Mouse (Mus musculus) lung, embryonic 14.5 days (tissue): ENCODE data around the gene Gckr. TPM values are rescaled to one million over a fixed set of nuclear protein-coding genes. Genes with fewer than 3 reads are reported as not detected.
"Not testable (repeated sequence)": the region's sequence is repeated elsewhere in the genome, so short reads cannot be mapped to it uniquely, and the experiment has no call there.

ENCODE experiments used
- ATAC-seq: fragments of 200-750 bp; cut with Nextera tagmentation; 2 replicates; pipeline ENCODE4 v1.8.0; 2017; ENCODE audit warnings: mild to moderate bottlenecking, moderate TSS enrichment, moderate library complexity; ENCODE audit not compliant: insufficient read depth
- DNase-seq: peaks from one replicate; pipeline ENCODE4 v3.0.0-alpha.2; 2015
- H3K27ac ChIP-seq: fragments of 300-500 bp; sonication (generic); 2 replicates; pipeline ENCODE4 v1.5.1; 2014; ENCODE audit warnings: low read depth, mild to moderate bottlenecking, moderate library complexity
- H3K27me3 ChIP-seq: fragments of 300-500 bp; sonication (generic); 2 replicates; pipeline ENCODE4 v1.6.1; 2014; ENCODE audit warnings: low read length, control low read depth; ENCODE audit not compliant: insufficient read depth
- H3K36me3 ChIP-seq: fragments of 300-500 bp; sonication (generic); 2 replicates; pipeline ENCODE4 v1.6.1; 2014; ENCODE audit warnings: control low read depth; ENCODE audit not compliant: insufficient read depth
- H3K4me1 ChIP-seq: fragments of 300-500 bp; sonication (generic); 2 replicates; pipeline ENCODE4 v1.6.1; 2014; ENCODE audit warnings: antibody characterized with exemption, control low read depth; ENCODE audit not compliant: insufficient read depth
- H3K4me2 ChIP-seq: fragments of 300-500 bp; sonication (generic); 2 replicates; pipeline ENCODE4 v1.6.1; 2014; ENCODE audit warnings: mild to moderate bottlenecking
- H3K4me3 ChIP-seq: fragments of 300-500 bp; sonication (generic); 2 replicates; pipeline ENCODE4 v1.5.1; 2014; ENCODE audit warnings: low read depth, low read length
- H3K9ac ChIP-seq: fragments of 300-500 bp; sonication (generic); 2 replicates; pipeline ENCODE4 v1.6.1; 2014
- H3K9me3 ChIP-seq: fragments of 300-500 bp; sonication (generic); 2 replicates; pipeline ENCODE4 v1.6.1; 2016; ENCODE audit warnings: low read depth, low read length, control low read depth
- CTCF ChIP-seq: IDR thresholded peaks from 2 replicates; pipeline ENCODE4 v1.5.1; 2016; ENCODE audit warnings: antibody characterized with exemption, low read depth
- WGBS: fragments of 180-500 bp; shearing (Covaris S2); extraction: QIAGEN DNeasy Blood & Tissue Kit; methylation state at CpG from one replicate; pipeline ENCODE4 v1.1.7; 2014; 5-methylcytosine and 5-hydroxymethylcytosine counted together
- polyA plus RNA-seq: library from polyadenylated mRNA; unstranded; fragments of >200 nt; fragmentation: Nextera tagmentation; extraction: Ambion mirVana; gene quantifications from 2 replicates; pipeline ENCODE4 v1.2.1, GENCODE M21; 2014

Gckr gene
- polyA plus RNA-seq, 1 experiment from 2014 or later, result not detected

GRCm38 (mm10) chr5:31322776-31323175 lies 25.5 kb downstream of the Gckr start:
- DNase-seq (no peak), ATAC-seq (no peak)
- no peak overlapping the region for H3K9ac ChIP-seq
- no peak for TF ChIP-seq CTCF
- H3K4me3 ChIP-seq, result no peak overlapping the region
- H3K27me3 ChIP-seq, result no peaks in the 10 kb centered on the region
- H3K4me1 ChIP-seq, result no peaks in the 10 kb centered on the region
- H3K9me3 ChIP-seq, result no peaks in the 10 kb centered on the region
- 73% methylated on average over 3 of the region's 3 CpGs for WGBS
- H3K36me3 ChIP-seq, result no peaks in the 10 kb centered on the region
- H3K4me2 ChIP-seq, result no peak overlapping the region
- no peak overlapping the region for H3K27ac ChIP-seq

GRCm38 (mm10) chr5:31324085-31324484 lies 26.8 kb downstream of the Gckr start:
- WGBS, result 54% methylated on average over 3 of the region's 3 CpGs
- Histone ChIP-seq H3K27ac (no peak overlapping the region), H3K9ac (no peak overlapping the region), H3K27me3 (no peaks in the 10 kb centered on the region), H3K4me1 (no peaks in the 10 kb centered on the region), H3K36me3 (no peaks in the 10 kb centered on the region), H3K4me2 (no peak overlapping the region), H3K4me3 (no peak overlapping the region), H3K9me3 (no peaks in the 10 kb centered on the region)
- no peak for TF ChIP-seq CTCF
- DNase-seq (no peak), ATAC-seq (no peak)

- H3K4me2 ChIP-seq, result no peak overlapping the region
- ATAC-seq (no peak), DNase-seq (peak; percentile 23)
These were observed 29.6 kb downstream of the Gckr start for GRCm38 (mm10) chr5:31326850-31327249.

GRCm38 (mm10) chr5:31328255-31328654 lies 31.0 kb downstream of the Gckr start:
- no peaks in the 10 kb centered on the region; the same call in 1 of the 2 replicates for H3K9me3 ChIP-seq
- H3K4me3 ChIP-seq, result no peak overlapping the region
- DNase-seq (peak; percentile 87), ATAC-seq (no peak)
- 27% methylated on average over 7 of the region's 7 CpGs for WGBS
- no peaks in the 10 kb centered on the region for H3K27me3 ChIP-seq
- H3K4me1 ChIP-seq, result no peaks in the 10 kb centered on the region
- H3K9ac ChIP-seq, result no peak overlapping the region
- H3K4me2 ChIP-seq, result no peak overlapping the region
- peak; percentile 78 for TF ChIP-seq CTCF
- no peaks in the 10 kb centered on the region for H3K36me3 ChIP-seq
- H3K27ac ChIP-seq, result no peak overlapping the region

More at GRCm38 (mm10) chr5:31326850-31327249, 29.6 kb downstream of the Gckr start:
- TF ChIP-seq CTCF, result peak; percentile 15; the same call in 1 of the 2 replicates
- H3K36me3 ChIP-seq, result no peaks in the 10 kb centered on the region
- no peak overlapping the region for H3K27ac ChIP-seq
- H3K4me3 ChIP-seq, result no peak overlapping the region
- WGBS, result 10% methylated on average over 5 of the region's 5 CpGs
- H3K9me3 ChIP-seq, result no peaks in the 10 kb centered on the region
- H3K9ac ChIP-seq, result no peak overlapping the region
- H3K4me1 ChIP-seq, result no peaks in the 10 kb centered on the region
- no peaks in the 10 kb centered on the region for H3K27me3 ChIP-seq

GRCm38 (mm10) chr5:31357586-31357985 lies 60.3 kb downstream of the Gckr start:
- DNase-seq, H3K27me3 ChIP-seq, H3K9me3 ChIP-seq, H3K9ac ChIP-seq, H3K4me1 ChIP-seq, H3K27ac ChIP-seq, H3K36me3 ChIP-seq, ATAC-seq, H3K4me3 ChIP-seq, H3K4me2 ChIP-seq: not testable (repeated sequence)
- WGBS, result 69% methylated on average over 16 of the region's 16 CpGs

- TF ChIP-seq CTCF, result no peak
- WGBS, result 64% methylated on average over 6 of the region's 6 CpGs
- no peak for ATAC-seq
These were observed 63.7 kb downstream of the Gckr start for GRCm38 (mm10) chr5:31360955-31361354.

More at GRCm38 (mm10) chr5:31360955-31361354, 63.7 kb downstream of the Gckr start:
- Histone ChIP-seq H3K36me3 (no peaks in the 10 kb centered on the region), H3K9me3 (no peaks in the 10 kb centered on the region), H3K9ac (no peak overlapping the region), H3K4me1 (no peaks in the 10 kb centered on the region), H3K4me2 (no peak overlapping the region), H3K27me3 (no peaks in the 10 kb centered on the region), H3K27ac (no peak overlapping the region), H3K4me3 (no peak overlapping the region)
- no peak for DNase-seq

Other genes starting within 250 kb of the Gckr start
- gene Atraid, start 249.1 kb upstream of the Gckr start, polyA plus RNA-seq, result 148 and 159 TPM in 2 replicates
- gene Slc5a6, start 248.5 kb upstream of the Gckr start, polyA plus RNA-seq, result 7.2 and 8.0 TPM in 2 replicates
- gene Cad, start 242.7 kb upstream of the Gckr start, polyA plus RNA-seq, result 38.0 and 43.4 TPM in 2 replicates
- not detected in 2 replicates for gene Dnajc5g, start 191.2 kb upstream of the Gckr start, polyA plus RNA-seq
- gene Slc30a3, start 189.2 kb upstream of the Gckr start, polyA plus RNA-seq, result 0.38 TPM in 1 of 2 replicates, not detected in the other
- gene Trim54, start 180.7 kb upstream of the Gckr start, polyA plus RNA-seq, result 0.30 TPM in 1 of 2 replicates, not detected in the other
- gene Ucn, start 158.6 kb upstream of the Gckr start, polyA plus RNA-seq, result not detected in 2 replicates
- gene Mpv17, start 143.2 kb upstream of the Gckr start, polyA plus RNA-seq, result 55.3 and 58.3 TPM in 2 replicates
- 0.68 and 0.92 TPM in 2 replicates for gene Gm29609, start 117.5 kb upstream of the Gckr start, polyA plus RNA-seq
- 74.1 and 78.6 TPM in 2 replicates for gene Gtf3c2, start 117.3 kb upstream of the Gckr start, polyA plus RNA-seq
- 130 and 131 TPM in 2 replicates for gene Snx17, start 104.2 kb upstream of the Gckr start, polyA plus RNA-seq
- 64.2 and 70.6 TPM in 2 replicates for gene Eif2b4, start 104.0 kb upstream of the Gckr start, polyA plus RNA-seq
- gene Zfp513, start 95.1 kb upstream of the Gckr start, polyA plus RNA-seq, result 5.4 and 7.1 TPM in 2 replicates
- gene Ppm1g, start 76.8 kb upstream of the Gckr start, polyA plus RNA-seq, result 144 and 148 TPM in 2 replicates
- 158 and 165 TPM in 2 replicates for gene Nrbp1, start 56.6 kb upstream of the Gckr start, polyA plus RNA-seq
- gene Gm9970, start 56.2 kb upstream of the Gckr start, polyA plus RNA-seq, result 0.37 and 0.38 TPM in 2 replicates
- 31.1 and 32.0 TPM in 2 replicates for gene Krtcap3, start 45.8 kb upstream of the Gckr start, polyA plus RNA-seq
- gene Ift172, start 6.3 kb upstream of the Gckr start, polyA plus RNA-seq, result 32.3 and 36.4 TPM in 2 replicates
- gene Fndc4, start 1.4 kb upstream of the Gckr start, polyA plus RNA-seq, result 58.5 and 68.6 TPM in 2 replicates
- gene Zfp512, start 155.0 kb downstream of the Gckr start, polyA plus RNA-seq, result 50.1 and 51.8 TPM in 2 replicates
- 0.16 and 0.18 TPM in 2 replicates for gene 4930548H24Rik, start 188.3 kb downstream of the Gckr start, polyA plus RNA-seq
- 68.4 and 69.2 TPM in 2 replicates for gene Gpn1, start 197.3 kb downstream of the Gckr start, polyA plus RNA-seq
- 29.3 and 36.5 TPM in 2 replicates for gene Slc4a1ap, start 229.6 kb downstream of the Gckr start, polyA plus RNA-seq
- gene Supt7l, start 230.4 kb downstream of the Gckr start, polyA plus RNA-seq, result 19.1 and 20.5 TPM in 2 replicates